ENCODE assay signal across 9 mouse cellular contexts in genomic region chr6:140733641-140733986, GRCm38 (mm10). TPM values are rescaled to one million over a fixed set of nuclear protein-coding genes. Genes with fewer than 3 reads are reported as not detected.
DNase-seq lines count a peak whose midpoint lies in the region; ATAC-seq and TF ChIP-seq lines count a peak whose summit lies in the region.
"Had no signal": no experiment of that assay in that cellular context is flagged by ENCODE, and none has a peak within 500 bp of the region (broad histone marks: within the 10 kb centered on the region; RNA-seq: fewer than 3 reads in every experiment).

No protein-coding gene starts in this region.

- no peaks in the 10 kb centered on the region for H3K27me3 ChIP-seq in lung, embryonic 16.5 days (ENCODE audit: control insufficient read depth, insufficient read depth, low read depth, low read length)
- H3K27me3 ChIP-seq in forebrain, embryonic 11.5 days (ENCODE audit: control insufficient read depth, insufficient read depth, low read length), result no peaks in the 10 kb centered on the region
- H3K27me3 ChIP-seq in hindbrain, embryonic 10.5 days (ENCODE audit: insufficient read depth, poor library complexity, severe bottlenecking), result peaks cover 4% of the 10 kb centered on the region; the same call in 1 of the 2 replicates
- no peaks in the 10 kb centered on the region for H3K27me3 ChIP-seq in liver, adult 2 months (ENCODE audit: control insufficient read depth, insufficient read depth, low read length)

- no peaks in the 10 kb centered on the region for H3K79me2 ChIP-seq in liver, adult 2 months (ENCODE audit: control insufficient read depth, insufficient read depth, low read length)

- H3K36me3 ChIP-seq in lung, embryonic 16.5 days (ENCODE audit: control insufficient read depth, insufficient read depth, low read length), result no peaks in the 10 kb centered on the region
- H3K36me3 ChIP-seq in forebrain, embryonic 11.5 days (ENCODE audit: control insufficient read depth, insufficient read depth, low read length), result no peaks in the 10 kb centered on the region
- H3K36me3 ChIP-seq in hindbrain, embryonic 10.5 days, result no peaks in the 10 kb centered on the region
- H3K36me3 ChIP-seq in liver, adult 2 months (ENCODE audit: control insufficient read depth, insufficient read depth, low read length), result no peaks in the 10 kb centered on the region

- H3K4me2 ChIP-seq in lung, embryonic 16.5 days (ENCODE audit: low read depth, low read length), result peak overlapping the region; percentile 66
- H3K4me2 ChIP-seq in forebrain, embryonic 11.5 days (ENCODE audit: low read depth, low read length, severe bottlenecking), result peak overlapping the region; percentile 52

- H3K4me1 ChIP-seq in lung, embryonic 16.5 days (replicated peaks; ENCODE audit: control insufficient read depth, insufficient read depth, low read length), result 0 out of 2 replicates have a peak, but pooled peaks cover 4% of the 10 kb centered on the region
- H3K4me1 ChIP-seq in forebrain, embryonic 11.5 days (replicated peaks; ENCODE audit: control insufficient read depth, insufficient read depth, low read length), result no peaks in the 10 kb centered on the region
- peaks cover 13% of the 10 kb centered on the region for H3K4me1 ChIP-seq in hindbrain, embryonic 10.5 days (replicated peaks)
- H3K4me1 ChIP-seq in liver, adult 2 months (ENCODE audit: control insufficient read depth, insufficient read depth, low read length), result 0 out of 2 replicates have a peak, but pooled peaks cover 2% of the 10 kb centered on the region

- peak overlapping the region; percentile 43 for H3K4me3 ChIP-seq in lung, embryonic 16.5 days (ENCODE audit: low read length)
- peak overlapping the region; percentile 25 for H3K4me3 ChIP-seq in forebrain, embryonic 11.5 days (ENCODE audit: low read depth, low read length)
- peak overlapping the region; percentile 45 for H3K4me3 ChIP-seq in hindbrain, embryonic 10.5 days
- peak overlapping the region; percentile 2; the same call in 1 of the 2 replicates for H3K4me3 ChIP-seq in liver, adult 2 months (ENCODE audit: insufficient read depth, low read depth, low read length)

- 4% methylated on average over 15 of the region's 15 CpGs for WGBS in lung, embryonic 16.5 days
- 9% methylated on average over 15 of the region's 15 CpGs for WGBS in forebrain, embryonic 11.5 days
- WGBS in hindbrain, embryonic 10.5 days, result 8% methylated on average over 15 of the region's 15 CpGs
- WGBS in liver, adult 2 months, result 10% methylated on average over 15 of the region's 15 CpGs

- no peak overlapping the region for H3K27ac ChIP-seq in lung, embryonic 16.5 days (ENCODE audit: low read length)
- H3K27ac ChIP-seq in forebrain, embryonic 11.5 days (ENCODE audit: low read depth, low read length), result no peak overlapping the region
- H3K27ac ChIP-seq in hindbrain, embryonic 10.5 days, result peak overlapping the region; percentile 59
- no peak overlapping the region for H3K27ac ChIP-seq in liver, adult 2 months (replicated peaks; ENCODE audit: insufficient read depth, low read depth, low read length)

- TF ChIP-seq CTCF in liver, adult 2 months (IDR thresholded peaks at IDR 0.05; ENCODE audit: low read depth, low read length), result no peak

- TF ChIP-seq POLR2A in liver, adult 2 months (IDR thresholded peaks at IDR 0.05; ENCODE audit: extremely low read depth, insufficient read depth, low read length), result no peak

- H3K9me3 ChIP-seq in lung, embryonic 16.5 days (ENCODE audit: control insufficient read depth, low read length), result no peaks in the 10 kb centered on the region; the same call in 1 of the 2 replicates
- no peaks in the 10 kb centered on the region; the same call in 1 of the 2 replicates for H3K9me3 ChIP-seq in forebrain, embryonic 11.5 days (ENCODE audit: control insufficient read depth, low read length)
- no peaks in the 10 kb centered on the region for H3K9me3 ChIP-seq in hindbrain, embryonic 10.5 days

- H3K9ac ChIP-seq in lung, embryonic 16.5 days (ENCODE audit: low read length), result peak overlapping the region; percentile 54
- peak overlapping the region; percentile 50; the same call in 1 of the 2 replicates for H3K9ac ChIP-seq in forebrain, embryonic 11.5 days (ENCODE audit: low read length)
- H3K9ac ChIP-seq in liver, adult 2 months (ENCODE audit: low read depth, low read length), result no peak overlapping the region

- ATAC-seq in lung, embryonic 16.5 days (ENCODE audit: low read depth), result peak; percentile 45; the same call in 1 of the 2 replicates
- peak; percentile 60 for ATAC-seq in forebrain, embryonic 11.5 days (replicated peaks; ENCODE audit: low FRiP score)

- no peak for DNase-seq in lung, adult 18-20 months
- DNase-seq in forebrain, embryonic 11.5 days (ENCODE audit: low spot score), result no peak
- peak; percentile 18 for DNase-seq in hindbrain, embryonic 10.5 days (ENCODE audit: low spot score)
- DNase-seq in liver, adult 2 months (ENCODE audit: extremely low read depth, low read depth, low spot score), result peak; percentile 28
- peak; percentile 17 for DNase-seq in right cerebral cortex, postnatal 25 days
- no peak for DNase-seq in ovary, postnatal 14 days (ENCODE audit: low spot score)

RNA-seq across cellular contexts. Expression of gene Gm11077, which starts 4.5 kb away (rescaled TPM):
- not detected in 2 replicates for polyA plus RNA-seq in lung, embryonic 16.5 days (2015; fragmentation: Nextera tagmentation; extraction: Ambion mirVana)
- polyA plus RNA-seq in forebrain, embryonic 11.5 days (2014; fragmentation: Nextera tagmentation; extraction: Ambion mirVana), result not detected in 2 replicates
- polyA plus RNA-seq in hindbrain, embryonic 10.5 days (2016; fragmentation: Nextera tagmentation; extraction: Ambion mirVana), result not detected in 2 replicates
- total RNA-seq in liver, adult 2 months (2014; rRNA removed), result not detected in 2 replicates
- not detected in 2 replicates for polyA plus RNA-seq in liver, adult 2 months (2012; rRNA removed)
- total RNA-seq: layer of hippocampus, postnatal 25 days had no signal
- polyA plus RNA-seq: testis, adult 2 months had no signal

Comparison
In these comparisons a context has a peak if more than half of its experiments do, and no peak if none do; other contexts are left out.
1. DNase-seq: peak in hindbrain, embryonic 10.5 days (single experiment), liver, adult 2 months (single experiment) and right cerebral cortex, postnatal 25 days (single experiment); none in lung, adult 18-20 months (0 of 2), forebrain, embryonic 11.5 days (single experiment) and ovary, postnatal 14 days (single experiment).
2. Peak in every context shown above with its lines, with median percentiles within 50 percentile points of each other: H3K4me3 ChIP-seq.